Mouse (Mus musculus) heart, adult 2 months (tissue): ENCODE data around the gene Sdsl.

ENCODE experiments used
- CTCF ChIP-seq: fragments of 200-600 bp; IDR thresholded peaks from 2 replicates; pipeline ENCODE4 v1.8.1; 2022; ENCODE audit warnings: antibody characterized with exemption, mild to moderate bottlenecking, moderate library complexity
- EP300 ChIP-seq: fragments of 200-500 bp; IDR thresholded peaks from 2 replicates; pipeline ENCODE4 v1.6.1; 2011; ENCODE audit warnings: low read depth, low read length, control low read depth; ENCODE audit not compliant: insufficient read depth
- POLR2A ChIP-seq: fragments of 200-500 bp; IDR thresholded peaks from 2 replicates; pipeline ENCODE4 v1.6.1; 2011; ENCODE audit warnings: mild to moderate bottlenecking, low read depth, low read length, control low read depth; ENCODE audit not compliant: insufficient read depth

DNA sequence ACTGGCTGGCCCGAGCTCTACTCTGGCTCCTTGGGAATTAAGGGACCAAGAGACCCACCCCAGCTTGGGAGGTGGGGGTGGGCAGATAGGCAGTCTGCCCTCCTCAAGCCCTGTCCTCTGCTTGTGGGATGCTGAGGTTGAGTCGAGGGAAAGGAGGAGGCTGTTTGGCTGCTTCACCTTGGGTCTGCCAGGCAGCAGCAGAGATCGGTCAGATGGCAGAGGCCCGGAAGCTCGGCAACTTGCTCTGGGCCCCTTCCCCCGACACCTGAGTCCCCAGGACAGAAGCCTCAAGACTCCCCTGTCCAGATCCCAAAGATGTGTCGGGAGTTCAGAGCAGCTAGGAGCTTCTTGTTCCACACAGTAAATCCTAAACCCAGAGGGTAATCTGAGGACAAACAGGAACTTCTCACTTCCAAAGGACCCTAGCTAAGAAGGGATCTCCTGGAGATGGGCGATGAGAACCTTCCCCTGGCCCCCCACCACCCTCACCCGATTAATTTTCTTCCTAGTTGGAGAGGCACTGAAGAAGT is 40.1 kb downstream of the Sdsl start:
- no peak for TF ChIP-seq POLR2A
- no peak for TF ChIP-seq CTCF
- no peak for TF ChIP-seq EP300
